Mouse (Mus musculus) left cerebral cortex, postnatal 4 days (tissue): ENCODE data around the gene Gpr162. TPM values are rescaled to one million over a fixed set of nuclear protein-coding genes. Genes with fewer than 3 reads are reported as not detected.
"Not testable (repeated sequence)": the region's sequence is repeated elsewhere in the genome, so short reads cannot be mapped to it uniquely, and the experiment has no call there.

Experiments used
- DNase-seq: peaks from one replicate; pipeline ENCODE4 v3.0.0-alpha.2; 2022
- intact Hi-C: fragments of 180-260 bp; cut with DNase I; formaldehyde crosslinking; loops from one replicate; pipeline ENCODE4 v1.15.1; 2025
- total RNA-seq, 2 experiments: library from RNA; stranded (reverse); gene quantifications; 2 replicates each; pipeline ENCODE4 v1.2.3; 2021

The Gpr162 gene
- total RNA-seq, 2 experiments from 2014 or later = 145 to 164 TPM

- no peak for DNase-seq
These were observed 48.7 kb downstream of the Gpr162 start for GRCm38 (mm10) chr6:124814858-124815774.

GRCm38 (mm10) chr6:124814448-124814847 lies 49.3 kb downstream of the Gpr162 start:
- DNase-seq = peak; percentile 53
- intact Hi-C loops = no loop called here

More at GRCm38 (mm10) chr6:124814858-124815774, 48.7 kb downstream of the Gpr162 start:
- intact Hi-C loops = no loop called here

- DNase-seq = peak; percentile 94
- intact Hi-C loops = no loop called here
These were observed 49.9 kb downstream of the Gpr162 start, which contains the start of gene Tpi1 for GRCm38 (mm10) chr6:124813933-124814332. Gene Tpi1 (minus strand): TSS chr6:124814296.

- intact Hi-C loops = no loop called here
These were observed 50.3 kb downstream of the Gpr162 start for GRCm38 (mm10) chr6:124813496-124813895.

GRCm38 (mm10) chr6:124812848-124813247 lies 50.9 kb downstream of the Gpr162 start:
- intact Hi-C loops = no loop called here
- DNase-seq = no peak

More at GRCm38 (mm10) chr6:124813496-124813895, 50.3 kb downstream of the Gpr162 start:
- peak; percentile 72 for DNase-seq

GRCm38 (mm10) chr6:124811701-124812560 lies 51.9 kb downstream of the Gpr162 start:
- no peak for DNase-seq
- intact Hi-C loops = no loop called here

GRCm38 (mm10) chr6:124811403-124811665 lies 52.4 kb downstream of the Gpr162 start:
- no peak for DNase-seq
- intact Hi-C loops = no loop called here

- intact Hi-C loops = not testable (repeated sequence)
These were observed 53.0 kb downstream of the Gpr162 start for GRCm38 (mm10) chr6:124810566-124811402.

GRCm38 (mm10) chr6:124809775-124810538 lies 53.8 kb downstream of the Gpr162 start:
- intact Hi-C loops = loop anchor here (5.0 kb wide), 1 partner anchor 53 kb away; the partner anchor contains the start of genes Atn1 and Gm45234
- DNase-seq = peak; percentile 45

More at GRCm38 (mm10) chr6:124810566-124811402, 53.0 kb downstream of the Gpr162 start:
- DNase-seq = not testable (repeated sequence)

- peak; percentile 87 for DNase-seq
- intact Hi-C loops = loop anchor here (5.0 kb wide), 1 partner anchor 52 kb away; the partner anchor contains the start of genes Atn1 and Gm45234
These were observed 54.6 kb downstream of the Gpr162 start for GRCm38 (mm10) chr6:124809052-124809774.

Other genes starting within 250 kb of the Gpr162 start
- 1 to 10 TPM in 1 of 2 experiments, under 1 TPM in 1; 0.28 to 1.0 TPM for gene C1s2, start 227.9 kb downstream of the Gpr162 start, total RNA-seq
- gene Lpcat3, start 201.0 kb downstream of the Gpr162 start, total RNA-seq = 10 to 100 TPM; 36.9 to 39.8 TPM
- gene Emg1, start 151.8 kb downstream of the Gpr162 start, total RNA-seq = 10 to 100 TPM; 56.7 to 56.9 TPM
- gene Phb2, start 151.6 kb downstream of the Gpr162 start, total RNA-seq = 100 to 1,000 TPM; 169 to 170 TPM
- gene Ptpn6, start 125.3 kb downstream of the Gpr162 start, total RNA-seq = 1 to 10 TPM; 3.3 to 9.2 TPM
- 100 to 1,000 TPM; 334 to 350 TPM for gene Grcc10, start 122.6 kb downstream of the Gpr162 start, total RNA-seq
- gene Gm45234, start 108.0 kb downstream of the Gpr162 start, total RNA-seq = not detected
- gene Atn1, start 107.5 kb downstream of the Gpr162 start, total RNA-seq = 100 to 1,000 TPM; 174 to 180 TPM
- gene Eno2, start 94.3 kb downstream of the Gpr162 start, total RNA-seq = 100 to 1,000 TPM; 190 to 217 TPM
- gene Lrrc23, start 84.3 kb downstream of the Gpr162 start, total RNA-seq = 1 to 10 TPM; 2.1 to 4.3 TPM
- 1 to 10 TPM; 4.1 TPM for gene Spsb2, start 55.3 kb downstream of the Gpr162 start, total RNA-seq
- gene Tpi1, start 49.7 kb downstream of the Gpr162 start, total RNA-seq = 100 to 1,000 TPM; 275 to 296 TPM
- gene Usp5, start 34.5 kb downstream of the Gpr162 start, total RNA-seq = 100 to 1,000 TPM; 192 to 202 TPM
- 10 to 100 TPM in 1 of 2 experiments, 1 to 10 TPM in 1; 6.9 to 10.8 TPM for gene Cdca3, start 34.4 kb downstream of the Gpr162 start, total RNA-seq
- gene Gnb3, start 23.7 kb downstream of the Gpr162 start, total RNA-seq = under 1 TPM; 0.32 to 0.46 TPM
- gene P3h3, start 6.2 kb downstream of the Gpr162 start, total RNA-seq = 10 to 100 TPM; 55.9 to 56.1 TPM
- 1 to 10 TPM in 1 of 2 experiments, under 1 TPM in 1; 0.52 to 1.2 TPM for gene Cd4, start 24.2 kb upstream of the Gpr162 start, total RNA-seq
- 1 to 10 TPM; 1.7 to 2.3 TPM for gene Lag3, start 47.7 kb upstream of the Gpr162 start, total RNA-seq
- 1,000 to 10,000 TPM; 1,603 to 1,633 TPM for gene Ptms, start 56.1 kb upstream of the Gpr162 start, total RNA-seq
- gene Mlf2, start 67.4 kb upstream of the Gpr162 start, total RNA-seq = 100 to 1,000 TPM; 467 to 469 TPM
- 10 to 100 TPM; 67.8 to 72.6 TPM for gene Cops7a, start 101.6 kb upstream of the Gpr162 start, total RNA-seq
- gene Pianp, start 132.7 kb upstream of the Gpr162 start, total RNA-seq = 10 to 100 TPM; 89.1 to 97.3 TPM
- gene Zfp384, start 145.2 kb upstream of the Gpr162 start, total RNA-seq = 10 to 100 TPM; 51.8 to 56.1 TPM
- gene Ing4, start 175.8 kb upstream of the Gpr162 start, total RNA-seq = 10 to 100 TPM; 67.4 to 72.0 TPM
- 10 to 100 TPM; 11.7 to 13.0 TPM for gene Acrbp, start 185.7 kb upstream of the Gpr162 start, total RNA-seq
- 1 to 10 TPM; 1.3 TPM for gene Lpar5, start 203.9 kb upstream of the Gpr162 start, total RNA-seq
- 100 to 1,000 TPM; 173 to 175 TPM for gene Chd4, start 232.0 kb upstream of the Gpr162 start, total RNA-seq